Comparison of ENCODE assay signal across 19 mouse cellular contexts in genomic region chr10:120218996-120219395, GRCm38 (mm10).
"Had no signal": no experiment of that assay in that cellular context is flagged by ENCODE, and none has a peak within 500 bp of the region (broad histone marks: within the 10 kb centered on the region; RNA-seq: fewer than 3 reads in every experiment).

No protein-coding gene starts in this region.

- DNase-seq: lung, adult 18-20 months; lung, embryonic 14.5 days; lung, postnatal 10 days; lung, postnatal 4 days; retina, postnatal 1 day; right cerebral cortex, adult 18-20 months; right cerebral cortex, postnatal 25 days; right cerebral cortex, postnatal 4 days; spleen, adult 18-20 months; thymus, adult 18-20 months; thymus, postnatal 14 days; thymus, postnatal 36 days had no signal

- H3K4me2 ChIP-seq: lung, embryonic 14.5 days; midbrain, embryonic 12.5 days; midbrain, embryonic 15.5 days; neural tube, embryonic 13.5 days; neural tube, embryonic 15.5 days had no signal

- ATAC-seq: midbrain, embryonic 15.5 days had no signal

- H3K27me3 ChIP-seq: midbrain, embryonic 12.5 days; midbrain, embryonic 15.5 days; neural tube, embryonic 13.5 days; neural tube, embryonic 15.5 days had no signal

- H3K4me3 ChIP-seq: midbrain, embryonic 10.5 days; midbrain, embryonic 12.5 days; midbrain, embryonic 15.5 days; myocyte; neural tube, embryonic 13.5 days; neural tube, embryonic 15.5 days had no signal

- H3K4me1 ChIP-seq: midbrain, embryonic 10.5 days; midbrain, embryonic 12.5 days; midbrain, embryonic 15.5 days; neural tube, embryonic 13.5 days; neural tube, embryonic 15.5 days had no signal

- H3K27ac ChIP-seq: liver, embryonic 14.5 days; midbrain, embryonic 10.5 days; midbrain, embryonic 12.5 days; midbrain, embryonic 15.5 days; neural tube, embryonic 13.5 days; neural tube, embryonic 15.5 days had no signal

- H3K9ac ChIP-seq: liver, embryonic 14.5 days; lung, embryonic 14.5 days; midbrain, embryonic 12.5 days; midbrain, embryonic 15.5 days; neural tube, embryonic 13.5 days; neural tube, embryonic 15.5 days had no signal

- H3K9me3 ChIP-seq: midbrain, embryonic 10.5 days; midbrain, embryonic 12.5 days; midbrain, embryonic 15.5 days; neural tube, embryonic 13.5 days; neural tube, embryonic 15.5 days had no signal
